Mouse (Mus musculus): ENCODE results near the gene Bcl2l15.
"Not testable (repeated sequence)": the region's sequence is repeated elsewhere in the genome, so short reads cannot be mapped to it uniquely, and the experiment has no call there.

The Bcl2l15 gene

DNA sequence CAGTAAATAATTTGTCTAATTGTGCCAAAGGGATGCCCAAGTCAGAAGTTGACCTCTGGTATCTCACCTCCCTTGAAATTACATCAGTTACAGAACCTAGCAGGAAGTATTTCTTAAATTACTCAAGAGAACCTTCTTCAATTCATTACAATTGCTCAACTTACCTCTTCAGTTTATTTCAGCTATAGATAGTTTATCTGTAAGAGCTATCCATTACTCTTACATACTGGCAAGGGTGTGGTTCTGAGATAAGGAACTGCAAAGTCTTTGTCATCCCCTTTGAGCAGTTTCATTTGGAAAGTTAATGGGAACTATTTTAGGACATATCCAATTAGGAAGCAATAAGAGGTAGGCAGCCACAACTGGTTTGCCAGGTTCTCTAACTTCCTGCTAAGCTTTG is at the start of gene Bcl2l15:
TSS of gene Bcl2l15 (plus strand) at position 176 of the 400 bp plus-strand sequence.
- no peak for DNase-seq (ENCODE audit: low spot score)

DNA sequence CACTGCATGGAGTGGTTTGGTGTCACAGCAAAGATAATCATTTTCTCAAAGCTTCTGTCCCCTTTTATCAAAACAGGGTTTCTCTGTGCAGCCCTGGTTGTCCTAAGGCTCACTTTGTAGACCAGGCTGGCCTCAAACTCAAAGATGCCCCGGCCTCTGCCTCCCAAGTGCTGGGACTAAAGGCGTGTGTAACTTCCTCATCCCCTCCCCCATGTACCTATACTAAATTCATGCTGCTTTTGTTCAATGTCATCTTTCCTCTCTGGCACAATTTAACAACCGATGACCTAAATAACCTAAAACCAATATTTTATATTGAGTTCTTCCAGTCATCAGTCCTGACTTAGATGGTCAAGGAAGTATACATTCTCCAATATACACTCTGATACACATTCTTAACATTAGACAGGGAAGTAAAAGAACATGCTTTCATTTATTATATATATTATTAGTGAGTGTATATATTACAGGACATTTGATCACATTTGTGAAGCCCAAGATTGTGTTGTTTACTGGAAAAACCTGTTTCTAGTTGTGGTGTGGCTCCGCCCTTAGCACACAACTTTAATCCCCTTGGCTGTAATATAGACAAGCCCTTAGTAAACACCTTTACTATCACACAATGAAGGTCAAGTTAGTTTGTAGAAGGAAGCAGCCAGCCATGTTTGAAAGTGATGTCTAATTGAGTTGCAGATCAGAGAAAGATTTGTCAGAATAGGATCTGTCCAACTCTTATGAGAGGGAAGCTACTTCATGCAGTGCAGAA is 49.4 kb upstream of the Bcl2l15 start:
- DNase-seq (ENCODE audit: low spot score): no peak

DNA sequence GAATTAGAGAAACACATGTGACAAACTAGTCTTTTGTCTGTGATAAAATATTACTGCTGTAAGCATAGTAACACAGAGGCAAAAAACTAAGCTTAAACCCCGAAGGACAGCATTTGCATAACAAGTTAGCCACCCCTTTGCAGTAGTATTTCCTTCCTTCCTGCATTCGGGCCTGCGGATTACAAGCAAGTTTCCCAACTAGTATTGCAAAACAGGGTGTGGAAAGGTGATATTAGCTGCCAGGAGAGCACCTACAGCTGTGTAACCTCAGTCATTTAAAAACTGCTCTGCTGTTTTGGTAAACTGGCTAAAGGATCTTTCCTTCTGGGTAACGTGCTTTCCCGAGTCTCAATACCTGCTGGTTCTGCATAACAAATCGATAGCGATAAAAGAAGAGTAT is 45.2 kb upstream of the Bcl2l15 start:
- no peak for DNase-seq (ENCODE audit: low spot score)

DNA sequence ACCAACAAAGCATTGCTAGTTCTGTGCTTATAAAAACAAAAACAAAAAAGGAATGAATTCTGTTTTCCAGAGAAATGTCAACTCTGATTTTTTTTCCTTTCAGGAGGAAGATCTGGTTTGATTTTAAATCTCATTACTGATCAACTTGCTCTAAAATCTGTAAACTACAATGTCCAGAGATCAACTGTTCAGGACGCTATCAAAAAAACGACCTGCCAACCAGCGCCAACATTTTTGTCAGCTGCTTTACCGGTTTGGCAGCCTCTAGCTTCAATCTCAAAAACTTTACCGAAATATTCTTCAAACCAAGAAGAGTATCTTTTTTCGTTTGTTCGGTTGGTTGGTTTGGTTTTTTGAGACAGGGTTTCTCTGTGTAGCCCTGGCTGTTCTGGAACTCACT is 43.3 kb upstream of the Bcl2l15 start:
- no peak for DNase-seq (ENCODE audit: low spot score)

DNA sequence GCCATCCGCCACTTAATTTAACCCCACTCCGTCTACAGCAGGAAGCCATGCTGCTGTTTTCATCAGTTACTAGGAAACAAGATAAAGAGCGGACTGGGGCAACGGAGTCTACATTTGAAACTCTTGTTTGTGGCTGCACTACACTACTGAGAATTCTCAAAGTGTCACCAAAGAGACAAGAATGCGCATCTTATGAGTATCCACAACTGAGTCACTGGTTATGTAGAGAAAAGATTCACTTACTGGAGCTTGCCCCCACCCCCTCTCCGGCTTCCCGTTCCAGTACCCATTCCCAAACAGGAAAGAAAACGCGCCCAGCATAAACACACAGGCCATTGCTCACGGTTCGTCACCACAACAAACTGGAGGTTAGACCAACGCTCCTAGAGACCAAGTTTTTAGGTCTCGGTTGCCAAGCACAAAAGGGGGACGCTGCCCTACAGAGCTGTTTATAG is 42.5 kb upstream of the Bcl2l15 start:
- DNase-seq (ENCODE audit: low spot score): peak; percentile 49

- DNase-seq (ENCODE audit: low spot score): peak; percentile 27
These were observed 41.9 kb upstream of the Bcl2l15 start for GRCm38 (mm10) chr3:103790346-103791145.

DNA sequence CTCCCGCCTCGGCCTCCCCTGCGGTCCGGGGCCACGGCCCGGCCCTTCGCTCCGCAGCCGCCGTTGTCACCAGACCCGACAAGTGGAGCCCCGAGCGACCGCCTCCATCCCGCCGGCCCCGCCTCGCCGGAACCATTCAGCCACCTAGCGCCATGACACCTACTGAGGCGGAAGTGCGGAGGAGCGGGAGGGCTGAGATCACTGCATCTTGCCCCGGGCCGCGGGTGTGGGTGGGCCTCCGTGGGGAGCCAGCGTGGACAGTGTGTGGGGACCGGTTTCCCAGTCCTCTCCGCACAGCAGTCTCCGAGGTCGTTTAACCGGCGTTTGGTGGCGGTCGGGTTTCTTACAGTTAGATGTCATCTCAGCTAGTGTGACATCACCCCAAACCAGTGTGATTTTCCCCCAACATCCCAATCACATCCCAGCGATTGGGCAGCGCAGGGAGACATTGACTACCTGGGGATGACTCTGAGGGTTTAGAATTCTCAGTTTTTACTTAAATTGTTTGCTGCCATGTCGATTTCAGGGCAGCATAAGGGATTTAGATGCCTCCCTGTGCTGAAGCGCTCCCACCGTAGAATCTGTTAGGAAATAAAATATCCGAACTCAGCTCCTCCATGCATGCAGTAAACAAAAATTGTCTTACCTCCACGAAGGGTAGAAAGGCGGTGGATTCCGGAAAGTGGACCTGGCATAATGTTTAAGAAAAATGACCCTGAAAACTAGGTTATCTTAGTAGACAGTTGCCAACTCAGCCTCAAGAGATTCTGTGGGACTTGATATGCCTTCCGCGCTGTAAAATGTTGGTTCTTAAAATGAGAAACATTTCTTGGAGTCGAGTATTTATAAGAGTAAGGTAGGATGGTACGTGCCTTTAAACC is 40.9 kb upstream of the Bcl2l15 start, which contains the start of gene Hipk1:
TSS of gene Hipk1 (minus strand) at position 334 of the 881 bp plus-strand sequence.
- peak; percentile 96 for DNase-seq (ENCODE audit: low spot score)

- DNase-seq (ENCODE audit: low spot score): not testable (repeated sequence)
These were observed 40.3 kb upstream of the Bcl2l15 start for GRCm38 (mm10) chr3:103792111-103792406.

DNA sequence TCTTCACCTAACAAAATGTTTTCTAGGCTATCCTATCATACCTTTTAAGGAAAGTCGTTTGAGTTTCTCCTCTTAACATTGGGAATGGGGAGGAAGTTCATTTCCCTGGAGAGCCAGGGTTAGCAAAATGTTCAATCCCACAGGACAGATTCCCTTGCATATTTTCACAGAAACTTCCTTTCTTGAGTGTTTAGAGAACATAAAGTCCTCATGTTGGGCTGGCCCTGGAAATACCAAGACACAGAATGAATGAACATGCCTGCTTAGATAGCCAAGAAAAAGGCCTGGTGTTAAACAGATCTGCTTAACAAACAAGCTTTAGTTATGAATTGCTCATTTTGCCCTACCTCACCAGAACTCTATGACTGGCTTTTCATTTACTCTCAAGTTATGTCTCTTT is 39.8 kb upstream of the Bcl2l15 start:
- DNase-seq (ENCODE audit: low spot score): no peak

DNA sequence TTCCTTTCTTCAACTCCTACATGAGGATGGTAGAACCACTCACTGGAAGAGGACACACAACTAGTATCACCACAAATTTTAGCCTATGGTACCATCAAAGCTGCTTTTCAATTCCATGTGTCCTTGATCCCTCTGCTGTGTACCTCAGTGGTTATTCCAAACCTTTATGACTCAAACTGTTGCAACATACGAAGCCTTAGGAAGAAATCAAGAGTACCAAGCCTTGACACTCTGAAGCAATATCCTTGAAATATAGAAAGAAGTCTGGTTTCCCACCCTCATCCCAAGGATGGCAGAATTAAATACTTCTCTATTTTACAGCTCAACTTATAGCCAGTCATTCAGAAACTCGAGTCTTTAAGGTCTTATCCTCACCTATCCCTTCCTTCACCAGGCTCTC is 36.0 kb upstream of the Bcl2l15 start:
- no peak for DNase-seq (ENCODE audit: low spot score)

GRCm38 (mm10) chr3:103799507-103799906 is 32.9 kb upstream of the Bcl2l15 start:
- no peak for DNase-seq (ENCODE audit: low spot score)

DNA sequence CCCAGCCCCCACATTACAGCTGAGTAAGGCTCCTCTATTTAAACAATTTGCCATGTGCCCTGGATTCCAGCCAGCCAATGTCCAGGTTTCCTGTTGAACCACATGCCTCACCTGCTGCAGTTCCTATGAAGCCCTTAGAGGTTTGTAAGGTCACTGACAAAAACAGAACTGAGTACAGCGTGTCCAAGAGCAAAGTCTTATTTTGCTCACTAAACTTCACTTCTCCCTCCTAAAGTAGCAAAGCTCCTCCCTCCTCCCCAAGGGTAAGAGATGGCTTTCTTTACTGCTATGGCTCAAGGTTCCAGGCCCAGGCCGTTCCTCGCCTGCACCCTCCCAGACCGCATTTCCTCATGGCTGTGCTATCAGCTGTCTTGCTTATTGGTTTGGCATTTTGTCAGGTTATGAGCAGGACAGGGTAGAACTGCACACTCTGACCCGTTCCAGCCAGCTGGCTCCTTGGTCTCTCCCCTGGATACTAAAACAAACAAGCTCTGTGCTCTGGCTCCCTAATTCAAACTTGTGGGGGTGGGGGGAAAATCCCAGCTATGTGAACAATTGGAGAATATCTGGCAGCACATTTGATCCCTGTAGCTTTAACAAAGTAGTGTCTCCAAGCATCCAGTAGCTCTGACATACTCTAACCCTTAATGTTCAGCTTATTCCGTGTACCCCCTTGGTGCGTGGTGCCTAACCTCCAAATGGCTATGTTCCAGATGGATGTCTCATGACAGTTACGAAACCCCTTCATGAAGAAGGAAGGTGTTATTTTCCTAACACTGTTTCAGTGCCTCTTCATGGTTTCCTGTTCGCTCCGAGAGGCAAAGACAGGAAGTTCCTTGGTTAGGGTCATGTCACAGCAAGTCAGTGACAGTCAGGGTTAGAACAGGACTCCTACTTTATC is 30.5 kb upstream of the Bcl2l15 start:
- DNase-seq (ENCODE audit: low spot score): no peak

DNA sequence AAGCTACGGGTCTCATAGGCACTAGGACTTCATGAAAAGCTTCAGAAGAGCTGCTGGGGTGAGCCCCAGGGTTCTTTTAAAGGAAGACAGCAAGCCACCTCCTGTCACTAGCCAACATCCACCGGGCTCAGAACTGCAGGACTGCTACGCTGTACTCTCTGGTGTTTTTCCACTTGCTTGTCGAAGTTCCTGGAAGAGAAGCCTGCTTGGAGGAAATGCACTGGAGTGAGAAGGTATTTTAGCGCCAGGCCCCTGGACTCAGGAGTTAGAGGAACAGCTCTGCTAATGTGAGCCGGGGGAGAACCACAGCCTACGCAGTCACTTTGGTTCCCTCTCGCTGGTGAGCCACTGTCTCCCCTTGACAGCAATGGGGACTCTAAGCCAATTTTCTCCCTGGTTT is 29.5 kb upstream of the Bcl2l15 start:
- DNase-seq (ENCODE audit: low spot score): no peak

DNA sequence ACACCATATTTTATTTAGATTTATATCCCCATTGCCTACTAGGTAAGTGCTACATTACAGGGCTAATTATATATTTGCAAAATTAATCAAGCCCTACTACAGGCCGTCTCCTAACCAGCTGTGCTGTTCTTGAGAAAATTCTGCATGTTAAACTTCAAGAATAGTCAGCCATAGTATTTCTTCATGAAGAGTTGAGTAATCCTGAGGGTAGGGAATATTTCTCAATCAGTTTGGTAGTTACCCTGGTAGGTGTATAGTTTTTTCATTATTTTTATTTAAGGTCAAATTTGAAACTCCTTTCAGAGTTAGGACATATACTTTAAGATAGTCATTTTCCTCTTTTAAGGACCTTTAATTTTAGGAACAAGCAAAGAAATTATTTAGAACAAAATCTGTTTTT is 26.7 kb upstream of the Bcl2l15 start:
- DNase-seq (ENCODE audit: low spot score): no peak

DNA sequence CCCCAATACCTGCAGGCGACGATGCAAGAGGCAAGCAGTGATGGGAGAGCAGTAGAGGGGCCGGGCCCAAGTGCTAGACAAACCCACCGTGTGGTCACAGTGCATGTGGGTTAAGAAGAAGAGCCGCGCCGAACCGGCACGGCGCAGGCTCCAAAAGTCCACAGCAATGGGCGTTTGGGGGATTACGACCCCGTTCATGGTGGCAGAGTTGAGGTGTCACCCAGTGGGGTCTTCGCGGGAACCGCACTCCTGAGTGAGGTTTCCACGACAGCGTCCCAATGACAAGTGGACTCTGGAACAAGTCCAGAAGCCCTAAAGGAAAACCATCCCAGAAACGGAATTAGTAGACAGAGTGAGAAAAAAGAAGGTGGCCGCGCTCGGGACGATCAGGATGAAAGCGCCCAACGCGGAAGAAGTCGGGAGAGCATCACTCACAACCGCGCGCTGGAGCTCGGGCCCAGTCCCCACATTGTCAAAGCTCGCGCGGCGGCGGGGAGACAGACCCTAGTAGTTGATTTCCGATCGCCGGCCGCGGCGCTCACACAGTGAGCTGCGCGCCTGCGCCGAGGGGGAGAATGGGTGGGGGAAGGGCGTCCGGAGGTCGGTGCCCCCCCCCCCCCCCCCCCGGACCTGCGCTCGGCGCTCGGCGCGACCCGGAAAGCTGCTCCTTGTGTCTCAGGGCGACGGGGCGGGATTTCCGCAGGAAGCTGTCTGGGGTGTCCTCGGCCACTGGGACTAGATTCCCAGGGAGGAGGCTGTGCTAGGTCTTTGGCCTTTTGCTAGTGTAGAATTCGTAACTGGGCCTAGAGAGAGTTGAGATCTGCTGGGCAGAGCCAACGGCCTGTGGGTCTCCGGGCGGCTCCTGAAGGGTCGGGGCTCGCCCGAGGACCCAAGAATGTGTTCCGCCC is 23.3 kb upstream of the Bcl2l15 start, which contains the start of the genes Dclre1b, Ap4b1 and Gm43064:
TSS of gene Dclre1b (minus strand) at position 554 of the 908 bp plus-strand sequence.
TSS of gene Ap4b1 (plus strand) at position 630 of the 908 bp plus-strand sequence.
TSS of gene Gm43064 (plus strand) at position 683 of the 908 bp plus-strand sequence.
- DNase-seq (ENCODE audit: low spot score): peak; percentile 94

GRCm38 (mm10) chr3:103809799-103810150 is 22.6 kb upstream of the Bcl2l15 start:
- no peak for DNase-seq (ENCODE audit: low spot score)

GRCm38 (mm10) chr3:103810967-103811366 is 21.4 kb upstream of the Bcl2l15 start:
- DNase-seq (ENCODE audit: low spot score): no peak

DNA sequence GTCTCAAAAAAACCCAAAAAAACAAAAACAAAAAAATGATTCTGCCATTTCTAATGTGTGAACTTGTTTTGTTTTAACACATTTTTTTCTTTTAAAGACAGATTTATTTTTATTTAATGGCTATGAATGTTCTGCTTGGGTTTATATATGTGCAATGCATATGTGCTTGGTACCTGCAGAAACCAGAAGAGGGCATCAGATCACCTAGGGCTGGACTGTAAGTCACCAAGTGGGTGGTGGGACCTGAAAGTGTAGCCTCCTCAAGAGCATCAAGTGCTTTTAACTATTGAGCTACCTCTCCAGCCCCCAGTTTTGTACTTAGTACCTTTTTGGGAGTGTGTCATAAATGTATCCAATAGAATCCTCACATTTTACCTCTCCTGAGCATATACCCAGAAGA is 4.9 kb upstream of the Bcl2l15 start:
- no peak for DNase-seq (ENCODE audit: low spot score)

DNA sequence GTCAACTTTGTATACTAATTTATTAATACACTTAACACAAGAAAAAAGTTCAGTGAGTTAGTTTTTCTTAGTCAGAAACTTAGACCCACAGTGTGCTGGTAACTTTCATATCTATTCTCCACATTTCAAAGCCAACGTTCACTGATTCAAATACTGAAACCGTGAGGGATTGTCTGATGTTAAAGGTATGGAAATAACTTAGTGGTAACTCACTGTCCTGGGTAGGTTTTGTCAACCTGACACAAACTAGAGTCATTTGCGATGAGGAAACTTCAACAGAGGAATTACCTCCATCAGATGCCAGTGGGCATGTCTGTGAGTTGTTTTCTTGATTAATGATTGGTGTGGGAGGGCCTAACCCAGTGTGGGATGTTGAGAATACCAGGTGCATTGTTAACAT is 3.4 kb upstream of the Bcl2l15 start:
- DNase-seq (ENCODE audit: low spot score): no peak

- not testable (repeated sequence) for DNase-seq (ENCODE audit: low spot score)
These were observed 1.7 kb upstream of the Bcl2l15 start for GRCm38 (mm10) chr3:103830681-103831080.

All from embryo, embryonic 10 days (tissue).